Mouse (Mus musculus): ENCODE measurements around the gene Pax9. TPM values are rescaled to one million over a fixed set of nuclear protein-coding genes. Genes with fewer than 3 reads are reported as not detected.
A peak's percentile ranks its signal among the peaks of the same experiment; 100 is the strongest.

Gene Pax9
- polyA plus RNA-seq, 1 experiment from 2014 or later, result 0.06 TPM

- Histone ChIP-seq H3K9ac (replicated peaks; ENCODE audit: low read length) (no peak overlapping the region), H3K9me3 (ENCODE audit: low read length) (no peaks in the 10 kb centered on the region), H3K4me2 (replicated peaks; ENCODE audit: low read depth, low read length) (no peak overlapping the region), H3K36me3 (ENCODE audit: insufficient read depth, low read length) (no peaks in the 10 kb centered on the region), H3K4me3 (ENCODE audit: low read length) (no peak overlapping the region), H3K4me1 (ENCODE audit: insufficient read depth, low read length) (peaks cover 12% of the 10 kb centered on the region), H3K27ac (ENCODE audit: low read length) (no peak overlapping the region), H3K27me3 (ENCODE audit: insufficient read depth, low read length) (peaks cover 95% of the 10 kb centered on the region)
- 0% methylated on average over 10 of the region's 10 CpGs for WGBS
- no peak for ATAC-seq (ENCODE audit: low FRiP score, low TSS enrichment)
Measured at GRCm38 (mm10) chr12:56689331-56689730, 2.2 kb upstream of the Pax9 start.

GRCm38 (mm10) chr12:56689736-56690135, 1.8 kb upstream of the Pax9 start:
- no peaks in the 10 kb centered on the region for H3K9me3 ChIP-seq (ENCODE audit: low read length)
- no peak overlapping the region for H3K27ac ChIP-seq (ENCODE audit: low read length)
- ATAC-seq (ENCODE audit: low FRiP score, low TSS enrichment), result no peak
- H3K4me3 ChIP-seq (ENCODE audit: low read length), result no peak overlapping the region
- H3K4me1 ChIP-seq (ENCODE audit: insufficient read depth, low read length), result peaks cover 12% of the 10 kb centered on the region
- H3K9ac ChIP-seq (replicated peaks; ENCODE audit: low read length), result no peak overlapping the region
- H3K36me3 ChIP-seq (ENCODE audit: insufficient read depth, low read length), result no peaks in the 10 kb centered on the region
- no peak overlapping the region for H3K4me2 ChIP-seq (replicated peaks; ENCODE audit: low read depth, low read length)
- peaks cover 96% of the 10 kb centered on the region for H3K27me3 ChIP-seq (ENCODE audit: insufficient read depth, low read length)
- under 1% methylated on average over 25 of the region's 25 CpGs for WGBS

DNA sequence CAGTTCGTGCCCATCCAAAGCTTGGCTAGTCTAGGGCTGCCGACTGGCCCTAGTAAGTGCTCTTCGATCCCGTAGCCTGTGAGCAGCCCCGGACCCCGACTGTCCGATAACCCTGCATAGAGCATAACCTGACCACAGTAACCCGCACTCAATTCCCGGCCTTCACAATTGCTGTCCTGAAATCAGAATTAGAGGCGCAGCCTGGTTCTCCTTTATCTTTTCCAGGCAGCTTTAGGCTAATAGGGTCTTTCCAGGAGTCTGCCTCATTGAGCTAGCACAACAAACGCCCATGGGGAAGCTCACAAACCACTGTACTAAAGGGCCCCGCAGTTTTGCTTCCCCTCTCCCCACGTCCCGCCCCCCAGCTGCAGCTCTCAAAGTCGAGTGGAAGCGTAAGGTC, 1.2 kb upstream of the Pax9 start:
- no peaks in the 10 kb centered on the region for H3K9me3 ChIP-seq (ENCODE audit: low read length)
- 2% methylated on average over 16 of the region's 16 CpGs for WGBS
- H3K36me3 ChIP-seq (ENCODE audit: insufficient read depth, low read length), result no peaks in the 10 kb centered on the region
- no peak for ATAC-seq (ENCODE audit: low FRiP score, low TSS enrichment)
- H3K27me3 ChIP-seq (ENCODE audit: insufficient read depth, low read length), result peaks cover 97% of the 10 kb centered on the region
- H3K27ac ChIP-seq (ENCODE audit: low read length), result no peak overlapping the region
- H3K4me1 ChIP-seq (ENCODE audit: insufficient read depth, low read length), result peaks cover 17% of the 10 kb centered on the region
- H3K4me3 ChIP-seq (ENCODE audit: low read length), result no peak overlapping the region
- H3K4me2 ChIP-seq (replicated peaks; ENCODE audit: low read depth, low read length), result no peak overlapping the region
- no peak overlapping the region for H3K9ac ChIP-seq (replicated peaks; ENCODE audit: low read length)

- H3K27me3 ChIP-seq (ENCODE audit: insufficient read depth, low read length), result peaks cover 97% of the 10 kb centered on the region
- H3K4me2 ChIP-seq (replicated peaks; ENCODE audit: low read depth, low read length), result peak overlapping the region; percentile 33; the same call in 1 of the 2 replicates
- H3K4me1 ChIP-seq (ENCODE audit: insufficient read depth, low read length), result peaks cover 22% of the 10 kb centered on the region
- H3K27ac ChIP-seq (ENCODE audit: low read length), result no peak overlapping the region
- peak overlapping the region; percentile 21; the same call in 1 of the 2 replicates for H3K4me3 ChIP-seq (ENCODE audit: low read length)
- H3K9me3 ChIP-seq (ENCODE audit: low read length), result no peaks in the 10 kb centered on the region
- ATAC-seq (ENCODE audit: low FRiP score, low TSS enrichment), result no peak
- no peaks in the 10 kb centered on the region for H3K36me3 ChIP-seq (ENCODE audit: insufficient read depth, low read length)
- H3K9ac ChIP-seq (replicated peaks; ENCODE audit: low read length), result no peak overlapping the region
- 2% methylated on average over 12 of the region's 12 CpGs for WGBS
Measured at GRCm38 (mm10) chr12:56691001-56691400, 566 bp upstream of the Pax9 start.

- Histone ChIP-seq H3K27me3 (ENCODE audit: insufficient read depth, low read length) (peaks cover 99% of the 10 kb centered on the region), H3K4me2 (replicated peaks; ENCODE audit: low read depth, low read length) (no peak overlapping the region), H3K27ac (ENCODE audit: low read length) (no peak overlapping the region), H3K4me1 (ENCODE audit: insufficient read depth, low read length) (peaks cover 32% of the 10 kb centered on the region), H3K4me3 (ENCODE audit: low read length) (no peak overlapping the region), H3K9me3 (ENCODE audit: low read length) (no peaks in the 10 kb centered on the region), H3K9ac (replicated peaks; ENCODE audit: low read length) (no peak overlapping the region), H3K36me3 (ENCODE audit: insufficient read depth, low read length) (no peaks in the 10 kb centered on the region)
- 5% methylated on average over 19 of the region's 19 CpGs for WGBS
- no peak for ATAC-seq (ENCODE audit: low FRiP score, low TSS enrichment)
Measured at GRCm38 (mm10) chr12:56692536-56692935, 969 bp downstream of the Pax9 start.

- H3K4me1 ChIP-seq (ENCODE audit: insufficient read depth, low read length), result peaks cover 32% of the 10 kb centered on the region
- H3K9me3 ChIP-seq (ENCODE audit: low read length), result no peaks in the 10 kb centered on the region
Measured at GRCm38 (mm10) chr12:56693411-56694098, 2.0 kb downstream of the Pax9 start.

GRCm38 (mm10) chr12:56694361-56694760, 2.8 kb downstream of the Pax9 start:
- WGBS, result 5% methylated on average over 14 of the region's 14 CpGs

More at GRCm38 (mm10) chr12:56693411-56694098, 2.0 kb downstream of the Pax9 start:
- Histone ChIP-seq H3K27me3 (ENCODE audit: insufficient read depth, low read length) (peaks cover 98% of the 10 kb centered on the region), H3K9ac (replicated peaks; ENCODE audit: low read length) (no peak overlapping the region), H3K4me3 (ENCODE audit: low read length) (no peak overlapping the region), H3K36me3 (ENCODE audit: insufficient read depth, low read length) (no peaks in the 10 kb centered on the region), H3K4me2 (replicated peaks; ENCODE audit: low read depth, low read length) (no peak overlapping the region), H3K27ac (ENCODE audit: low read length) (no peak overlapping the region)
- ATAC-seq (ENCODE audit: low FRiP score, low TSS enrichment), result no peak
- WGBS, result 11% methylated on average over 14 of the region's 14 CpGs

GRCm38 (mm10) chr12:56694936-56695335, 3.4 kb downstream of the Pax9 start:
- Histone ChIP-seq H3K9me3 (ENCODE audit: low read length) (no peaks in the 10 kb centered on the region), H3K9ac (replicated peaks; ENCODE audit: low read length) (no peak overlapping the region), H3K27me3 (ENCODE audit: insufficient read depth, low read length) (peaks cover 96% of the 10 kb centered on the region), H3K36me3 (ENCODE audit: insufficient read depth, low read length) (no peaks in the 10 kb centered on the region), H3K4me1 (ENCODE audit: insufficient read depth, low read length) (peaks cover 26% of the 10 kb centered on the region), H3K27ac (ENCODE audit: low read length) (no peak overlapping the region), H3K4me2 (replicated peaks; ENCODE audit: low read depth, low read length) (peak overlapping the region; percentile 58), H3K4me3 (ENCODE audit: low read length) (peak overlapping the region; percentile 39)
- no peak for ATAC-seq (ENCODE audit: low FRiP score, low TSS enrichment)
- 2% methylated on average over 11 of the region's 11 CpGs for WGBS

More at GRCm38 (mm10) chr12:56694361-56694760, 2.8 kb downstream of the Pax9 start:
- Histone ChIP-seq H3K9ac (replicated peaks; ENCODE audit: low read length) (no peak overlapping the region), H3K4me3 (ENCODE audit: low read length) (no peak overlapping the region), H3K4me1 (ENCODE audit: insufficient read depth, low read length) (peaks cover 30% of the 10 kb centered on the region), H3K9me3 (ENCODE audit: low read length) (no peaks in the 10 kb centered on the region), H3K27ac (ENCODE audit: low read length) (no peak overlapping the region), H3K4me2 (replicated peaks; ENCODE audit: low read depth, low read length) (no peak overlapping the region), H3K36me3 (ENCODE audit: insufficient read depth, low read length) (no peaks in the 10 kb centered on the region), H3K27me3 (ENCODE audit: insufficient read depth, low read length) (peaks cover 96% of the 10 kb centered on the region)
- no peak for ATAC-seq (ENCODE audit: low FRiP score, low TSS enrichment)

DNA sequence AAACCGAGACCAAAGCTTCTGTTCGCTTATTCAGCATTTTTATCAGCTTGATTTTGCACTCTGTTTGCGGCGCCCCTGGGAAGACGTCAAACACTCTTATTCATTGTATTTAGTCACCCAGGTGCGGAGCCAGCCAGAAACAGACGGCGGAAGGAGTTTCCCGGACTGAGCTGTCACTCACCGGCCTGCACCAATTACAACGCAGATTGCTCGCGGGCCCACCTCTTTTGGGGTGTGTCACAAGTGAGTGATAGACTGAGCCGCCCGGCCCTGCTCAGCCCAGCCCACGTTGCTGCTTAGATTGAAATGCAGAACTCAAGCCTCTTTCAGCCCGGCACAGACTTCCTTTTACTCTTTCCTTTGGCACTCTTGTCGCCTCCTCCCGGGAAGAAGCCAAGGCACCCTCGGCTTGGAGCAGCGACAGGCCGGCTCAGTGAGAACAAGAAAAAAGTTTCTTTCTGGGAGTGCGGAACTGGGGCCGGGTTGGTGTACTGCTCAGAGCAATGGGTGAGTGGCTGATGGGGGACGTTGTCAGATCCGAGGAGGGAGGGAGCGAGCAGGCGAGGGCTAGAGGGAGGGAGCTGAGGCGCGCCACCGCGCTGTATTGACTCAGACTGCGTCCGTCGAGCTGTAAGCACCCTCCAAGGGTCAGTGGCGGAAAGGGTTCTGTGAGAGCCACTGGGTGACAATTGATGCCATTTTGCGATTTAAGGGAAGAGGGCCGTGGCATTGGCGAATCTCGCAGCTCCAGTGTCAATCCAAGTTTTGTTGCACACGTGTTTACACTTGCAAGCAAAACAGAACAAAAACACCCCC, 4.0 kb downstream of the Pax9 start:
- H3K9ac ChIP-seq (replicated peaks; ENCODE audit: low read length), result no peak overlapping the region
- H3K4me3 ChIP-seq (ENCODE audit: low read length), result peak overlapping the region; percentile 39
- H3K27ac ChIP-seq (ENCODE audit: low read length), result no peak overlapping the region
- H3K4me2 ChIP-seq (replicated peaks; ENCODE audit: low read depth, low read length), result peak overlapping the region; percentile 58
- ATAC-seq (ENCODE audit: low FRiP score, low TSS enrichment), result peak; percentile 95
- WGBS, result 1% methylated on average over 41 of the region's 41 CpGs
- no peaks in the 10 kb centered on the region for H3K9me3 ChIP-seq (ENCODE audit: low read length)
- no peaks in the 10 kb centered on the region for H3K36me3 ChIP-seq (ENCODE audit: insufficient read depth, low read length)
- peaks cover 96% of the 10 kb centered on the region for H3K27me3 ChIP-seq (ENCODE audit: insufficient read depth, low read length)
- H3K4me1 ChIP-seq (ENCODE audit: insufficient read depth, low read length), result peaks cover 26% of the 10 kb centered on the region
